In the genomic region with DNA sequence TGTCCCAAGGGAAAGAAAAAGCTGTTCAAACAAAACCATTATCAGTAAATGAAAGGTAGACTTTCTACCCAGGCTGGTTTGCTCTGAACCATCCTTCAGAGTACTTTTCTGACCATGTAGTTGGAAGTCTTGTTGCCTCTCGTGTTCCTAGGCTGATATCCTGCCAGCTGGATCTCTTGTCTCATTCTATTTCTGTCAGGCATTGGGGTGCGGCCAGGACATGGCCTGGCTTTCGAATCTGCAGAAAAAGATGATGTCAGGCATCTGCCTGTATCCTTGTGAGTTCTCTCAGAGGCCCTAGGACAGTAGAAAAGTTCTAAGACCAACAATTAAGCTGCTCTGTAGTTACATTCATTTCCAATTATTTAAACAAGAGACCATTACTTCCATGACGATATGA, we compare ENCODE assay signal across 22 mouse cellular contexts. TPM values are rescaled to one million over a fixed set of nuclear protein-coding genes. Genes with fewer than 3 reads are reported as not detected.
DNase-seq lines count a peak whose midpoint lies in the region; ATAC-seq and TF ChIP-seq lines count a peak whose summit lies in the region.
"Had no signal": no experiment of that assay in that cellular context is flagged by ENCODE, and none has a peak within 500 bp of the region (broad histone marks: within the 10 kb centered on the region; RNA-seq: fewer than 3 reads in every experiment).

No protein-coding gene starts in this region.

- H3K4me2 ChIP-seq in heart, embryonic 11.5 days = no peak overlapping the region
- H3K4me2 ChIP-seq: forebrain, embryonic 12.5 days; liver, embryonic 11.5 days; lung, embryonic 15.5 days; neural tube, embryonic 13.5 days had no signal

- H3K79me2 ChIP-seq in heart, adult 2 months (replicated peaks; ENCODE audit: control insufficient read depth, insufficient read depth, low read length) = no peaks in the 10 kb centered on the region

- ATAC-seq in heart, embryonic 11.5 days (replicated peaks; ENCODE audit: insufficient number of reproducible peaks, low FRiP score, low TSS enrichment) = no peak
- ATAC-seq in erythroblast, adult 5-6 weeks (replicated peaks; ENCODE audit: low FRiP score, poor library complexity, severe bottlenecking) = no peak

- DNase-seq in adrenal gland, postnatal 10 days = peak; percentile 7
- no peak for DNase-seq in adrenal gland, adult (ENCODE audit: inconsistent age in 2 of 2, low spot score in 1 of 2)
- DNase-seq in heart, adult 2 months = peak; percentile 34 to 57
- DNase-seq in lung, postnatal 36 days = peak; percentile 32
- DNase-seq in lung, adult 18-20 months = no peak
- DNase-seq in spleen, postnatal 14 days (ENCODE audit: low spot score in 2 of 2) = no peak
- DNase-seq: adrenal gland, adult 8-10 months; cerebellum, adult 11-12 months; kidney, adult 2 months; kidney, postnatal 25 days; midbrain, embryonic 14.5 days; right cerebral cortex, adult 18-20 months; thymus, postnatal 14 days had no signal

- no peak for TF ChIP-seq CTCF in heart, adult 2 months (IDR thresholded peaks at IDR 0.05)

- intact Hi-C loops in heart, adult 2 months (cut with DNase I) = no loop called here

- H3K9ac ChIP-seq in heart, adult 2 months (ENCODE audit: low read depth, low read length) = no peak overlapping the region
- H3K9ac ChIP-seq in heart, embryonic 11.5 days (ENCODE audit: low read depth, low read length) = no peak overlapping the region
- H3K9ac ChIP-seq: forebrain, embryonic 12.5 days; lung, embryonic 15.5 days; neural tube, embryonic 13.5 days had no signal

- no peak for TF ChIP-seq EP300 in heart, adult 2 months (IDR thresholded peaks at IDR 0.05; ENCODE audit: insufficient read depth, low read depth, low read length)

- no peak overlapping the region for H3K27ac ChIP-seq in heart, adult 2 months
- no peak overlapping the region for H3K27ac ChIP-seq in heart, embryonic 11.5 days (ENCODE audit: low read depth, low read length)
- H3K27ac ChIP-seq: embryonic facial prominence, embryonic 10.5 days; forebrain, embryonic 12.5 days; lung, embryonic 15.5 days; neural tube, embryonic 13.5 days had no signal

- no peaks in the 10 kb centered on the region for H3K4me1 ChIP-seq in heart, adult 2 months (ENCODE audit: control insufficient read depth, insufficient read depth, low read length)
- H3K4me1 ChIP-seq in heart, embryonic 11.5 days (ENCODE audit: control insufficient read depth, insufficient read depth, low read length) = no peaks in the 10 kb centered on the region
- H3K4me1 ChIP-seq: embryonic facial prominence, embryonic 10.5 days; forebrain, embryonic 12.5 days; lung, embryonic 15.5 days; megakaryocyte, embryonic 14.5 days; neural tube, embryonic 13.5 days had no signal

- H3K4me3 ChIP-seq in heart, adult 2 months = no peak overlapping the region
- H3K4me3 ChIP-seq in heart, embryonic 11.5 days (ENCODE audit: low read depth, low read length) = no peak overlapping the region
- H3K4me3 ChIP-seq: embryonic facial prominence, embryonic 10.5 days; forebrain, embryonic 12.5 days; lung, embryonic 15.5 days; megakaryocyte, embryonic 14.5 days; neural tube, embryonic 13.5 days had no signal

- WGBS in heart, adult 2 months = 35% methylated on average over 4 of the region's 4 CpGs
- 59% methylated on average over 4 of the region's 4 CpGs for WGBS in heart, embryonic 11.5 days (ENCODE audit: insufficient replicate concordance)

- no peaks in the 10 kb centered on the region for H3K27me3 ChIP-seq in heart, adult 2 months (ENCODE audit: control insufficient read depth, insufficient read depth, low read length)
- peaks cover 5% of the 10 kb centered on the region for H3K27me3 ChIP-seq in heart, embryonic 11.5 days (ENCODE audit: control insufficient read depth, insufficient read depth, low read length)
- H3K27me3 ChIP-seq: megakaryocyte, embryonic 14.5 days had no signal

- H3K9me3 ChIP-seq in heart, embryonic 11.5 days (replicated peaks; ENCODE audit: control insufficient read depth, low read length) = no peaks in the 10 kb centered on the region
- H3K9me3 ChIP-seq: embryonic facial prominence, embryonic 10.5 days; forebrain, embryonic 12.5 days; lung, embryonic 15.5 days; megakaryocyte, embryonic 14.5 days; neural tube, embryonic 13.5 days had no signal

- no peaks in the 10 kb centered on the region for H3K36me3 ChIP-seq in heart, adult 2 months (ENCODE audit: control insufficient read depth, insufficient read depth, low read length)
- no peaks in the 10 kb centered on the region for H3K36me3 ChIP-seq in heart, embryonic 11.5 days (ENCODE audit: control insufficient read depth, insufficient read depth, low read length)
- H3K36me3 ChIP-seq: embryonic facial prominence, embryonic 10.5 days; forebrain, embryonic 12.5 days; lung, embryonic 15.5 days; neural tube, embryonic 13.5 days had no signal

- no peak for TF ChIP-seq POLR2A in heart, adult 2 months (IDR thresholded peaks at IDR 0.05; ENCODE audit: insufficient read depth, low read depth, low read length)

RNA-seq across cellular contexts. Expression of gene Vwc2, which starts 8.8 kb away (rescaled TPM):
- under 1 TPM; 0.21 to 0.27 TPM for total RNA-seq in adrenal gland, postnatal 10 days (2021)
- total RNA-seq in heart, adult 2 months (2021) = not detected
- 0.82 and 1.1 TPM in 2 replicates for polyA plus RNA-seq in heart, adult 2 months (2012; rRNA removed)
- 0.16 and 0.31 TPM in 2 replicates for polyA plus RNA-seq in heart, embryonic 11.5 days (2014; fragmentation: Nextera tagmentation; extraction: Ambion mirVana)
- total RNA-seq in erythroblast, adult 5-6 weeks (2015; ENCODE audit: low replicate concordance) = not detected in 2 replicates
- total RNA-seq in erythroblast, adult 5-6 weeks (2017; ENCODE audit: low replicate concordance) = not detected in 2 replicates
- total RNA-seq: hematopoietic stem cell, adult 5-6 weeks had no signal

Comparison
In these comparisons a context has a peak if more than half of its experiments do, and no peak if none do; other contexts are left out.
1. DNase-seq: peak in adrenal gland, postnatal 10 days (single experiment), heart, adult 2 months (2 of 2) and lung, postnatal 36 days (single experiment); none in adrenal gland, adult (0 of 2), lung, adult 18-20 months (0 of 2) and spleen, postnatal 14 days (0 of 2).